Mouse (Mus musculus) bone marrow macrophage, adult 2 months (primary cell): ENCODE data around the gene Adgrl1. TPM values are rescaled to one million over a fixed set of nuclear protein-coding genes. Genes with fewer than 3 reads are reported as not detected.

Experiments
- H3K27ac ChIP-seq: 2 replicates; pipeline ENCODE4 v1.5.1; 2012; ENCODE audit warnings: low read depth, low read length; ENCODE audit not compliant: insufficient read depth
- H3K4me1 ChIP-seq: 2 replicates; pipeline ENCODE4 v1.6.1; 2012; ENCODE audit warnings: low read length; ENCODE audit not compliant: control insufficient read depth, insufficient read depth
- H3K4me3 ChIP-seq: 2 replicates; pipeline ENCODE4 v1.5.1; 2012; ENCODE audit warnings: mild to moderate bottlenecking, low read length, moderate library complexity; ENCODE audit not compliant: insufficient read depth
- CTCF ChIP-seq: IDR thresholded peaks from 2 replicates; pipeline ENCODE4 v1.5.1; 2012; ENCODE audit warnings: low read depth, mild to moderate bottlenecking, low read length, moderate library complexity
- POLR2A ChIP-seq: IDR thresholded peaks from 2 replicates; pipeline ENCODE4 v1.6.1; 2012; ENCODE audit warnings: mild to moderate bottlenecking, low read depth, low read length, borderline replicate concordance
- polyA plus RNA-seq: library from polyadenylated mRNA; stranded (reverse); fragments of >200 nt; gene quantifications from 2 replicates; pipeline ENCODE4 v1.2.4, GENCODE M21; 2012; ENCODE audit not compliant: missing spikeins, insufficient read depth, insufficient read length

Gene Adgrl1
- polyA plus RNA-seq = 0.31 and 2.0 TPM in 2 replicates

- Histone ChIP-seq H3K27ac (no peak within 1 kb of the TSS), H3K4me1 (no peaks in the 10 kb centered on the region), H3K4me3 (peak within 1 kb of the TSS; percentile 59)
- no peak for TF ChIP-seq POLR2A
- no peak for TF ChIP-seq CTCF
Measured at GRCm38 (mm10) chr8:83899363-83900252, at the start of gene Adgrl1. Adgrl1 (plus strand) TSS chr8:83900105.

GRCm38 (mm10) chr8:83852329-83852728 is 47.6 kb upstream of the Adgrl1 start:
- no peak for TF ChIP-seq POLR2A
- H3K4me3 ChIP-seq = no peak overlapping the region
- H3K27ac ChIP-seq = no peak overlapping the region
- H3K4me1 ChIP-seq = 0 out of 2 replicates have a peak, but pooled peaks cover 3% of the 10 kb centered on the region

DNA sequence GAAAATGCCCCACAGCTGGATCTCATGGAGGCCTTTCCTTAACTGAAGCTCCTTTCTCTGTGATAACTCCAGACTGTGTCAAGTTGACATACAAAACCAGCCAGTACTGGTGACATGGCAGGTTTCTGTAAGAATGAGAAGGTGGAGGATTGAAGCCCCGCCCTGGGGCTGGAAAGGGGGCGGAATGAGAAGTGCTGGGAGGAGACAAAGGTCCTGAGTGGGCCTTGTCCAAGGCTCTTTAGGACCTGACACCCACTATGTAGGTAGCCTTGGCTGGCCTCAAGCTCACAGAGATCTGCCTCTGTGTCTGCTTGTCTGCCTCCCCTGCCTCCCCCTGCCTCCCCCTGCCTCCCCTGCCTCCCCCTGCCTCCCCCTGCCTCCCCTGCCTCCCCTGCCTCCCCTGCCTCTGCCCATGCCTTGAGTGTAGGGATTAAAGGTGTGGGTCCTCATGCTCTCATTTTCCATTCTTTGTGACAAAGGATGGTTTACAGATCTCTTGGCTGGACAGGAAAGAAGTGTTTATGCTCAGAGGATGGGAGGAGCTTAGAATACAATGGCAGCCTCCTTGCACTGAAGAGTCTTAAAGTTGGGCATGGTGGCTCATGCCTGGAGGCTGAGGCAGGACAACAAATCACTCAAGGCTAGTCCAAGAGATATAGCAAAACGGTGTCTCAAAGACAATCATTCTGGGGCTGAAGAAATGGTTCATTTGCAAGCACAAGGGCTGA is 46.4 kb upstream of the Adgrl1 start:
- TF ChIP-seq CTCF (no peak), POLR2A (no peak)
- H3K4me1 ChIP-seq = 0 out of 2 replicates have a peak, but pooled peaks cover 3% of the 10 kb centered on the region
- H3K4me3 ChIP-seq = no peak overlapping the region
- no peak overlapping the region for H3K27ac ChIP-seq

DNA sequence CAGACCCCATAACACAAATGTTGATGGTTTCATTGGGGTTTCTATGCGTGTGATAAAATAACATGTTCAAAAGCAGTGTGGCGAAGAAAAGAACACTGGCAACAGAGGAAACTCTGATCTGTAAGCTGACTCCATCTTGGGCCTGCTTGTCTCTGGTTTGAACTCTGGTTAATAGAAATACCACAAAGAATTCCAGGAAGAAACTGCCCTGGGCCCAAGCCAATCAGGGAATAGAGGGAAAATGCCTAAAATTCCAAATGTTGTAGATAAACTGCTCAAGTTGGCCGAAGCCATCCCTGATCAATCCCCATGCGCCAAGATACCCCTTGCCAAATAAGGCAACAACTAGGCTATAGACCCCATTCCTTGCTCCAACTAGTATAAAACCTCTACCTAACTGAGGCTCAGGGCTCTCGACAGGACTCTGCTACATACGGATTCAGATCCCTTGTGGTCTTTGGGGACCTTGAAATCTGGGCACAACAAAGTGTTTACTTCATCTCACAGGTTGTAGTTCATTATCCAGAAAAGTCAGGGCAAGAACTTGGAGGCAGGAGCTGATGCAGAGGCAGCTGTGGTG is 43.3 kb upstream of the Adgrl1 start:
- TF ChIP-seq POLR2A = no peak
- TF ChIP-seq CTCF = no peak
- Histone ChIP-seq H3K4me1 (peaks cover 10% of the 10 kb centered on the region), H3K27ac (no peak overlapping the region), H3K4me3 (no peak overlapping the region)

DNA sequence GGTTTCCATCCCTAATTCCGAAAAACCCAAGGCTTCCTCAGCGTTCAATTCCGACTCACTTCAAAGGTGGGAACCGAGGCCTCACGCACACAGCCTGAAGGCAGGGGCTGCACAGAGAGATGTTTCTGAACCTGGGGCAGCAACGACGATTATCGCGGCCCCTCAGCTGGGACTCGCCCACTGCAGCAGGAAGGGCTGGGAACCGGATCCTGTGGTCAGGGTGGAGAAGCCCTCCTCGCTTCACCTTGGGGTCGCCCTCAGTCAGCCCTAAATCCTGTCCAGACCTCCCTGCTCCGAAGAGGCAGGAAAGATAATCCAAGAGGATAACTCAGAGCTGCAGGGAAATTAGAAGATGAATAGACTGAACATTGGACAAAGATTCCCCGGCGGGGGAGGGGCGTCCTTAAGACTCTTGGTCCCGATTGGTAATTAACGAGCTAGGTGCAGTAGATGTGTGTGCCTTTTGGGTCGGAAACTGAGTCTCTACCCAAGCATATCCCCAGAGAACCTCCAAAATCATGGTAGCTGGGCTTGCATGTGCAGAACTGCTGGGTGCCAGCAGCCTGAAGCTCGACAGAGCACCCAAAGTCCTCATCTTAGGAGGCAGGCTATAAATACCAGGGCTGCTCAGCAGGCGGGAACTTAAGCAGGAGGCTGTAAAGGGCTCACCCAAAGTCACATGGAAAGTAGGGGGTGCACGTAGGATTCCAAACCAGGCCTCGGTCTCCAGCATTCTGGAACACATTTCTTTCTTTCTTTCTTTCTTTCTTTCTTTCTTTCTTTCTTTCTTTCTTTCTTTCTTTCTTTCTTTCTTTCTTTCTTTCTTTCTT is 37.3 kb upstream of the Adgrl1 start:
- H3K27ac ChIP-seq = no peak overlapping the region

GRCm38 (mm10) chr8:83874881-83875655 is 24.8 kb upstream of the Adgrl1 start:
- no peaks in the 10 kb centered on the region for H3K4me1 ChIP-seq
- TF ChIP-seq CTCF (no peak), POLR2A (no peak)
- peak overlapping the region; percentile 48 for H3K4me3 ChIP-seq
- H3K27ac ChIP-seq = no peak overlapping the region

More for the DNA sequence above, 37.3 kb upstream of the Adgrl1 start:
- no peak overlapping the region for H3K4me3 ChIP-seq
- no peak for TF ChIP-seq POLR2A
- no peak for TF ChIP-seq CTCF
- H3K4me1 ChIP-seq = peaks cover 11% of the 10 kb centered on the region

DNA sequence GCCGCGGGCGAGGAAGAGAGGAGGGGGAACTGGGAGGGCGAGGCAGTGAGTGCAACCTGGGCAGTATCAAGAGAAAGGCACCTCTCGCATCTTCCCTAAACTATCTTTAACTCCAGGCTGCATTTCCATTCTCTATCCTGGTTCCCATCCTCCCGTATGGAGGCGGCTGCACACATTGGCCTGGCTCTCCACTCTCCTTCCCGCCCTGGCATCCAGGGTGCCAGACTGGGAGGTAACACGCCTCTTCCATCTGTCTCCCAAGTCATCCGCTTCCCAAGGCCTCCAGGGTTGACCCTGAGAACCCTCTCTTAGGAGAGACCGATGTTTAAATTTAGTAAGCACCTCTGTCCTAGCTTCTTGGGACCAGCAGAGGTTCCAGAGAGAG is 24.3 kb upstream of the Adgrl1 start:
- Histone ChIP-seq H3K4me1 (no peaks in the 10 kb centered on the region), H3K4me3 (no peak overlapping the region), H3K27ac (no peak overlapping the region)
- no peak for TF ChIP-seq CTCF
- no peak for TF ChIP-seq POLR2A

GRCm38 (mm10) chr8:83876080-83876837 is 23.6 kb upstream of the Adgrl1 start:
- Histone ChIP-seq H3K27ac (no peak overlapping the region), H3K4me1 (no peaks in the 10 kb centered on the region), H3K4me3 (no peak overlapping the region)
- TF ChIP-seq POLR2A = no peak
- TF ChIP-seq CTCF = no peak
